Mouse (Mus musculus): ENCODE data around the gene Phlda3. TPM values are rescaled to one million over a fixed set of nuclear protein-coding genes. Genes with fewer than 3 reads are reported as not detected.

Phlda3 gene
- polyA plus RNA-seq, 1 experiment, result 37.2 TPM

- Histone ChIP-seq H3K4me1 (ENCODE audit: control insufficient read depth, insufficient read depth, low read length) (peaks cover 7% of the 10 kb centered on the region; the same call in 1 of the 2 replicates), H3K27me3 (replicated peaks; ENCODE audit: control insufficient read depth, insufficient read depth, low read length) (no peaks in the 10 kb centered on the region), H3K4me3 (ENCODE audit: insufficient read depth, low read depth, low read length) (peak overlapping the region; percentile 59), H3K27ac (ENCODE audit: insufficient read depth, low read depth, low read length) (no peak overlapping the region), H3K36me3 (ENCODE audit: control insufficient read depth, insufficient read depth, low read length) (no peaks in the 10 kb centered on the region)
- no peak for DNase-seq
- 70% methylated on average over 4 of the region's 4 CpGs for WGBS
- no peak for TF ChIP-seq CTCF (conservative IDR thresholded peaks at IDR 0.05; ENCODE audit: insufficient read depth, insufficient read length, low read depth, low read length)
- TF ChIP-seq POLR2A (IDR thresholded peaks at IDR 0.05; ENCODE audit: low read depth, low read length), result no peak
Measured at GRCm38 (mm10) chr1:135767324-135767890, 1.5 kb downstream of the Phlda3 start.

GRCm38 (mm10) chr1:135768400-135768799 is 2.5 kb downstream of the Phlda3 start:
- no peak overlapping the region for H3K4me3 ChIP-seq (ENCODE audit: insufficient read depth, low read depth, low read length)
- DNase-seq, result no peak
- no peaks in the 10 kb centered on the region for H3K36me3 ChIP-seq (ENCODE audit: control insufficient read depth, insufficient read depth, low read length)
- WGBS, result 84% methylated on average over 2 of the region's 2 CpGs
- TF ChIP-seq POLR2A (IDR thresholded peaks at IDR 0.05; ENCODE audit: low read depth, low read length), result no peak
- no peak overlapping the region for H3K27ac ChIP-seq (ENCODE audit: insufficient read depth, low read depth, low read length)
- no peaks in the 10 kb centered on the region for H3K27me3 ChIP-seq (replicated peaks; ENCODE audit: control insufficient read depth, insufficient read depth, low read length)
- H3K4me1 ChIP-seq (ENCODE audit: control insufficient read depth, insufficient read depth, low read length), result peaks cover 7% of the 10 kb centered on the region; the same call in 1 of the 2 replicates

- no peak overlapping the region for H3K27ac ChIP-seq (ENCODE audit: insufficient read depth, low read depth, low read length)
- no peaks in the 10 kb centered on the region for H3K36me3 ChIP-seq (ENCODE audit: control insufficient read depth, insufficient read depth, low read length)
- H3K27me3 ChIP-seq (replicated peaks; ENCODE audit: control insufficient read depth, insufficient read depth, low read length), result no peaks in the 10 kb centered on the region
- H3K4me3 ChIP-seq (ENCODE audit: insufficient read depth, low read depth, low read length), result no peak overlapping the region
- no peak for DNase-seq
- no peak for TF ChIP-seq POLR2A (IDR thresholded peaks at IDR 0.05; ENCODE audit: low read depth, low read length)
- TF ChIP-seq CTCF (conservative IDR thresholded peaks at IDR 0.05; ENCODE audit: insufficient read depth, insufficient read length, low read depth, low read length), result no peak
- 60% methylated on average over 7 of the region's 7 CpGs for WGBS
- H3K4me1 ChIP-seq (ENCODE audit: control insufficient read depth, insufficient read depth, low read length), result peaks cover 7% of the 10 kb centered on the region; the same call in 1 of the 2 replicates
Measured at GRCm38 (mm10) chr1:135770237-135770636, 4.3 kb downstream of the Phlda3 start.

GRCm38 (mm10) chr1:135770896-135771572 is 5.1 kb downstream of the Phlda3 start:
- Histone ChIP-seq H3K36me3 (ENCODE audit: control insufficient read depth, insufficient read depth, low read length) (no peaks in the 10 kb centered on the region), H3K27ac (ENCODE audit: insufficient read depth, low read depth, low read length) (no peak overlapping the region), H3K4me1 (ENCODE audit: control insufficient read depth, insufficient read depth, low read length) (peaks cover 7% of the 10 kb centered on the region; the same call in 1 of the 2 replicates), H3K4me3 (ENCODE audit: insufficient read depth, low read depth, low read length) (no peak overlapping the region), H3K27me3 (replicated peaks; ENCODE audit: control insufficient read depth, insufficient read depth, low read length) (no peaks in the 10 kb centered on the region)
- 42% methylated on average over 12 of the region's 12 CpGs for WGBS
- no peak for DNase-seq
- no peak for TF ChIP-seq CTCF (conservative IDR thresholded peaks at IDR 0.05; ENCODE audit: insufficient read depth, insufficient read length, low read depth, low read length)
- no peak for TF ChIP-seq POLR2A (IDR thresholded peaks at IDR 0.05; ENCODE audit: low read depth, low read length)

- H3K27me3 ChIP-seq (replicated peaks; ENCODE audit: control insufficient read depth, insufficient read depth, low read length), result no peaks in the 10 kb centered on the region
- TF ChIP-seq CTCF (conservative IDR thresholded peaks at IDR 0.05; ENCODE audit: insufficient read depth, insufficient read length, low read depth, low read length), result no peak
- WGBS, result 60% methylated on average over 8 of the region's 8 CpGs
- H3K4me1 ChIP-seq (ENCODE audit: control insufficient read depth, insufficient read depth, low read length), result peaks cover 6% of the 10 kb centered on the region; the same call in 1 of the 2 replicates
- no peak overlapping the region for H3K4me3 ChIP-seq (ENCODE audit: insufficient read depth, low read depth, low read length)
- H3K36me3 ChIP-seq (ENCODE audit: control insufficient read depth, insufficient read depth, low read length), result no peaks in the 10 kb centered on the region
- no peak for DNase-seq
- no peak overlapping the region for H3K27ac ChIP-seq (ENCODE audit: insufficient read depth, low read depth, low read length)
Measured at GRCm38 (mm10) chr1:135771573-135771970, 5.7 kb downstream of the Phlda3 start.

GRCm38 (mm10) chr1:135776596-135776995 is 10.7 kb downstream of the Phlda3 start:
- H3K27me3 ChIP-seq (replicated peaks; ENCODE audit: control insufficient read depth, insufficient read depth, low read length), result no peaks in the 10 kb centered on the region
- no peak overlapping the region for H3K4me3 ChIP-seq (ENCODE audit: insufficient read depth, low read depth, low read length)
- H3K36me3 ChIP-seq (ENCODE audit: control insufficient read depth, insufficient read depth, low read length), result no peaks in the 10 kb centered on the region
- TF ChIP-seq CTCF (conservative IDR thresholded peaks at IDR 0.05; ENCODE audit: insufficient read depth, insufficient read length, low read depth, low read length) (no peak), POLR2A (IDR thresholded peaks at IDR 0.05; ENCODE audit: low read depth, low read length) (no peak)
- H3K4me1 ChIP-seq (ENCODE audit: control insufficient read depth, insufficient read depth, low read length), result no peaks in the 10 kb centered on the region
- DNase-seq, result no peak
- no peak overlapping the region for H3K27ac ChIP-seq (ENCODE audit: insufficient read depth, low read depth, low read length)

- Histone ChIP-seq H3K27me3 (replicated peaks; ENCODE audit: control insufficient read depth, insufficient read depth, low read length) (no peaks in the 10 kb centered on the region), H3K4me3 (ENCODE audit: insufficient read depth, low read depth, low read length) (no peak overlapping the region), H3K27ac (ENCODE audit: insufficient read depth, low read depth, low read length) (no peak overlapping the region), H3K4me1 (ENCODE audit: control insufficient read depth, insufficient read depth, low read length) (no peaks in the 10 kb centered on the region), H3K36me3 (ENCODE audit: control insufficient read depth, insufficient read depth, low read length) (no peaks in the 10 kb centered on the region)
- TF ChIP-seq POLR2A (IDR thresholded peaks at IDR 0.05; ENCODE audit: low read depth, low read length), result no peak
- TF ChIP-seq CTCF (conservative IDR thresholded peaks at IDR 0.05; ENCODE audit: insufficient read depth, insufficient read length, low read depth, low read length), result no peak
- no peak for DNase-seq
- 100% methylated on average over 1 of the region's 1 CpGs for WGBS
Measured at GRCm38 (mm10) chr1:135777046-135777445, 11.1 kb downstream of the Phlda3 start.

Measured in kidney, adult 2 months (tissue).